Mouse (Mus musculus) ES-Bruce4 (cell line): ENCODE results near the gene Mmp25.

Source experiments
- CTCF ChIP-seq: IDR thresholded peaks from one replicate; pipeline ENCODE4 v1.8.1; 2011; ENCODE audit warnings: low read depth, low read length
- EP300 ChIP-seq: IDR thresholded peaks from 2 replicates; pipeline ENCODE4 v1.6.1; 2011; ENCODE audit warnings: low read depth, low read length; ENCODE audit not compliant: insufficient read depth
- POLR2A ChIP-seq: IDR thresholded peaks from one replicate; pipeline ENCODE4 v1.8.1; 2011; ENCODE audit warnings: low read length; ENCODE audit not compliant: insufficient read depth

GRCm38 (mm10) chr17:23683226-23683625 is 38.1 kb upstream of the Mmp25 start:
- TF ChIP-seq CTCF (no peak), EP300 (no peak), POLR2A (no peak)
